Mouse (Mus musculus) brain, adult 2 months (tissue): ENCODE measurements at regions not wholly inside any gene's neighbourhood (a gene's known extent, or its start where the extent isn't known, plus 50 kb on each side); places are given as distances from the start of the nearest gene placed in this dataset.

Experiments used
- DNase-seq: peaks from one replicate; pipeline ENCODE4 v3.0.0; 2011; ENCODE audit warnings: low read depth, low spot score

DNA sequence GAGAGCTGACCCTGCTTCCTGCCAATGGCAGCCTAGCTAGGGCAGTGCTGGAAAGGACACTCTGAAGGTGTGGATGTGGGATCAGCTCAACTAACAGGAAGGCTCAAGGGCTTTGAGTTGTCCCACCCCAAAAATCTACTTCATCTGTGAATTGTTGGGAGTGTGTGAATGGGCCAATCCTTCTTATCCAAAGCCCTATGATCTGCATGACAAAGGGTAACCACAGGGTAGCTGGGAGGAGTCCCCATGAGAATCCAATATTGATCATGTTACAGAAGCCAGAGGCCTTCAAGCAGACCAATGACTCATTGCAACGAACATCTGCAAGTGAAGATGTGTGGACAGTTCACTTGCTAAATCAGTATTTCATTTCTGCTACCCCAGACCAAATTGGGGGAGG lies 51.1 kb upstream of the Adra1b start:
- DNase-seq: no peak

GRCm38 (mm10) chr11:43958241-43958975 lies 57.4 kb upstream of the Adra1b start:
- no peak for DNase-seq

DNA sequence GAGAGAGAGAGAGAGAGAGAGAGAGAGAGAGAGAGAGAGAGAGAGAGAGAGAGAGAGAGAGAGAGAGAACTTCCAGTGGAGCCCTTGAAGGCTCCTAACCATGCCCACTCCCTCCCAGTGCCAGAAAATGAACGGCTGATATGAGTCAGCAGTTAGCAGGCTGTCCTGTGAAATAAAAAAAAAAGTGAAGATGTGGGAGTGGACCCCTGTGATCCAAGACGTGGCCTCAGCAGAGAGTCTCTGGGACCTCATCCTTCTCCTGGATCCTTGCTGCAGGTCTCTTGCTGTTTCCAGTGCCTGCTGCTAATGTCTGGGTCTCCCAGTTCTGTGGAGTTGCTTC lies 57.9 kb upstream of the Adra1b start:
- DNase-seq: peak; percentile 41

GRCm38 (mm10) chr11:43960348-43961105 lies 59.5 kb upstream of the Adra1b start:
- no peak for DNase-seq

- no peak for DNase-seq
These were observed 60.5 kb upstream of the Adra1b start for GRCm38 (mm10) chr11:43961398-43962070.

GRCm38 (mm10) chr11:43967764-43968163 lies 66.8 kb upstream of the Adra1b start:
- DNase-seq: peak; percentile 43

- no peak for DNase-seq
These were observed 70.9 kb upstream of the Adra1b start for GRCm38 (mm10) chr11:43971886-43972285.

- DNase-seq: no peak
These were observed 75.0 kb upstream of the Adra1b start for GRCm38 (mm10) chr11:43976024-43976423.

DNA sequence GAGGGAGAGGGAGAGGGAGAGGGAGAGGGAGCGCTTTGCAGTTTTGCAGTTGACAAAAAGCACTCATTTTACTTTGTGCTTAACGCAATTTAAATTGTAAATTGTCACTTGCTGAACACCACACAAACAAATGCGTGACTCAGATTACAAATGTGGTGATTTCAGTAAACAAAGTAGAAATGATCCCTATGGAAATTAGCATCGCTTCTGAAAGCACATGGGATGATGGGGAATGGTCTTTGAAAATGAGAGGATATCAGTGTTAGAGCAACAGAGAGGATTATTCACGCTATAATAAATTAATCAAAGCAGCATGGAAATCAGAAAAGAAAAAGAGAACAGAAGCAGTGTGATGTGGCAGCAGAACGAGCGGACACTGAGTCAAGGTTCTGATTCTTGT lies 78.4 kb upstream of the Adra1b start:
- DNase-seq: no peak

DNA sequence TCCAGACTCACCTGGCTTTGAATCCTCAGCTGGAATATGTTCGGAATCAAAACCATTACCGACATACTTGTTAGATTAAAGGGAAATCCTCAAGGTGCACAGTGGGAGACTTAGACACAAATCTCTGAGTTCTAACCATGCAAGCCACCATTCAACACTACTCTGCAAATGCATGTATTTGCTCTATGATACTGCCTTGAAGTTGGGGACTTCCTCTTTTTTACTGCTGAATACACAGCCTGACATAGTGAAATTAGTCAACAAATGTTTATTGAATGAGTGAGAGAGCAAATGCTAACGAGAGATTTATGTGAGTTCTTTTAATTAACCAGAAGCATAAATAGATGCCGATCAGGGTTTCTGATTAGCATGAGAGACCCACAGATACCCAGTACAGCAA lies 79.4 kb upstream of the Adra1b start:
- DNase-seq: no peak

GRCm38 (mm10) chr11:43989911-43990430 lies 89.0 kb upstream of the Adra1b start:
- no peak for DNase-seq

GRCm38 (mm10) chr11:43992011-43992471 lies 91.0 kb upstream of the Adra1b start:
- no peak for DNase-seq

- DNase-seq: peak; percentile 59
These were observed 97.2 kb upstream of the Adra1b start for GRCm38 (mm10) chr11:43998046-43998725.

DNA sequence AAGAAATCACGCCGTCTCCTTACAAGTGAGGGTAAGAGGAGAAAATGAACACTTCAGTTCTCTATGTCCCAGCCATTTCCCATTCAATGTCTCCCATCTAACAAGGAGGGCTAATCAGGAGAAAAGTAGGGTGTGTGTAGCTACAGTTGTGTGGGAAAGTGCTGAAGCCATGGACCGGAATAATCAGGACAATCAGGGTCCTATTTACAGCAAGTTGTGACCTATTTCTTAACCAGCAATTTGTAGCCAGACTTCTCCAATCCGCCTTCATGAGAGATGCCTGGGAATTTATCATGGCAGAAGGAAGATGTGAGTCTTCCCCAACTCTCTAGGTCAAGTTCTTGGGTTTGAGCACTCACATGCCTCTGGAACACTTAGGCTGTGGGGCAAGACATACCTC lies 99.0 kb upstream of the Adra1b start:
- no peak for DNase-seq

DNA sequence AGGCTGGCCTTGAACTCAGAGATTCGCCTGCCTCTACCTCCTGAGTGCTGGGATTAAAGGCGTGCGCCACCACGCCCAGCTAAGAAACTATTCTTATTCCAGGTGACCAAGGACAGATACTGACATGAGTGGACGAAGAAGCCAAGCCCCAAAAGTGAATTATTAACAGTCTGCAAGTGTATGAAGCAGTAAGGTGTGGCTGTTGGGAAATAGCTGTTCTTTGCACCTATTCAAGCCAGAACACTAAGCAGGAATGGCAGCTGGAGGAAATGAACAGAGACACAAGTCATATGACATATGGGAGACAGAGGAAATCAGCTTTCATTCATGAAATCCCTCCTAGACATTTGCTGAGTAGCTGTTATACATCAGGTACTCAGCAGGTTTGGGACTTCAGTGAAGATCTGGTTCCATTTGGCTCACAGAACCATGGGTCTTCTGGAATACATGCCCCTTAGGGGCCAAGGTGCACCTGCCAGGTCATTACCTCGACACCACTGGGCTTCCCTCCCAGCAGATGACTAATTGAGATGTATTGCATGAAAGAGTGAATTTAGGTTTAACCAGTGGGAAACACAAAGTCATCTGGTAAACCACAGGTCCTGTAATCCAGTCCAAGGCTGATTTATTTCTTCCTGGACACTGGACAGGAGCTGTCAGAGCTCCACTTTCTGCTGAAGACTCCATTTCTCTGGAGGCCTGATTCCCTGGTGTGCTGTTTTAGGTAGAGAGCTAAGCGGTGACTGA lies 101.0 kb upstream of the Adra1b start:
- no peak for DNase-seq

- DNase-seq: peak; percentile 78
These were observed 101.9 kb upstream of the Adra1b start for GRCm38 (mm10) chr11:44002716-44003522.

DNA sequence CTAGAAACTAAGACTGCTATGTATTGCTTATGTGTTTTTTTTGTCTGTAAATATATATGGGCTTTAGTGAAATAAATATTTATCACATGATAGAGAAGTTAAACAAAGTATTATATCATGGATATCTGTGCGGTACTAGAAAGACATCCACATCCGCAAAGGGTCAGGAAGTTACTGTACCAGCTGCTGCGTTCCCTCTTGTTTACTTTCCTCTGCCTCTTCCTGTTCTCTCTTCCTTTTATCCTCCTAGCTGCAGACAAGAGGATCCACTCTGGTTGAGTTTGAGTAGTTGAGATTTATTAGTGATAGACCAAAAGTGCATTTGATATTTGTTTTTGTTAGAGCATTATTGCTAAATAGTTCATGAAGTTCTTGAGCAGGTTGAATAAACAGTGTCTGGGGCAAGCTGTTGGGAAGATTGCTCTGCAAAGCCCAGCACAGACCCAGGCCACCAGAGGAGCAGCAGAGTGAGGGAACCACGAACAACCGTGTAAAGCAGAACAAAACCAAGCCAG lies 106.6 kb upstream of the Adra1b start:
- no peak for DNase-seq

DNA sequence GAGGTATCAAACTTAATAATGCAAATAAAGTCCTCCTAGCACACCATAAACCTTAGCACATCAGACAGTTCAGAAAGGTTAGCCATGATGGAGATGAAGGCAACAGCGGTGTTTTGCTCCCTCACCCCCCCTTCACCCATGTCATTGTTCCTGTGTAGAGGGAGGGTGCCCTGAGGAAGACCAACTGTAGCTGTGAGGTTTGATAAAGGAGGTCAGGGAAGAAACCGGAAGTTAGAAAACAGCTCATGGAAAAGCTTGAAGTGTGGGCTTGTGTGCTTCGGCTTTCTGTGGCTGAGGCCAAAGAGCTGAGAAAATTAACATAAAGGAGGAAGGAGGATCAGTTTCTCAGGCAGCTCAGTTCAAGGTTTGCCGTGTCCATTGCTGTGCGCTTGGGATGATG lies 111.3 kb upstream of the Adra1b start:
- no peak for DNase-seq

- DNase-seq: no peak
These were observed 112.8 kb upstream of the Adra1b start for GRCm38 (mm10) chr11:44013841-44014240.

DNA sequence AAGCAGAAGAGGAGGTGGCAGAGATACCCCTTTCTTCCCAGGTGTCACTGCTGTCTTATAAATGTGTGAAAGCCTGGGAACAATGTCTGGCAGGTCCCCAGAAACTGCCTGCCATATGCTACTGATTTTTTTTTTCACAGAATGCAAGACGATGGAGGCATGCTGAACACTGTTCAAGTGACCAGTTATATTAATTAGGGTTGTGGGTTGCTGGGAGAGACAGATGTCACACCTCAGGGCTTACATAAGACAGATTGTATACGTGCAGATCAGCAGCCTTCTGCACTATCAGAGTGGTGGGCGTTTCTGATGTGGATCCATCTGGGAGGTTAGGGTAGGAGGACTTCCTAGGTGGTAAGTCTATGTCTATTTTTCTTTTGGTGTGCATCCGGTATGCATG lies 120.6 kb upstream of the Adra1b start:
- DNase-seq: peak; percentile 19
